Mouse (Mus musculus) lung, embryonic 16.5 days (tissue): ENCODE results near the gene Samd3. TPM values are rescaled to one million over a fixed set of nuclear protein-coding genes. Genes with fewer than 3 reads are reported as not detected.

Source experiments
- polyA plus RNA-seq: library from polyadenylated mRNA; unstranded; fragments of >200 nt; fragmentation: Nextera tagmentation; extraction: Ambion mirVana; gene quantifications from 2 replicates; pipeline ENCODE4 v1.2.1, GENCODE M21; 2015

Samd3 gene
- polyA plus RNA-seq, 1 experiment from 2014 or later: 0.49 TPM

Other genes with a start within 250 kb of the Samd3 start
- gene Gm9767, start 151.5 kb upstream of the Samd3 start, polyA plus RNA-seq: not detected in 2 replicates
- 3.3 and 3.5 TPM in 2 replicates for gene Tmem200a, start 150.7 kb upstream of the Samd3 start, polyA plus RNA-seq
- gene L3mbtl3, start 146.3 kb downstream of the Samd3 start, polyA plus RNA-seq: 12.6 and 13.5 TPM in 2 replicates